Mouse (Mus musculus): ENCODE data around the gene Itgb6. TPM values are rescaled to one million over a fixed set of nuclear protein-coding genes. Genes with fewer than 3 reads are reported as not detected.
A peak's percentile ranks its signal among the peaks of the same experiment; 100 is the strongest.

Itgb6 gene
- total RNA-seq, 4 experiments from 2014 or later, result 15.8 to 33.5 (median 25.7) TPM

DNA sequence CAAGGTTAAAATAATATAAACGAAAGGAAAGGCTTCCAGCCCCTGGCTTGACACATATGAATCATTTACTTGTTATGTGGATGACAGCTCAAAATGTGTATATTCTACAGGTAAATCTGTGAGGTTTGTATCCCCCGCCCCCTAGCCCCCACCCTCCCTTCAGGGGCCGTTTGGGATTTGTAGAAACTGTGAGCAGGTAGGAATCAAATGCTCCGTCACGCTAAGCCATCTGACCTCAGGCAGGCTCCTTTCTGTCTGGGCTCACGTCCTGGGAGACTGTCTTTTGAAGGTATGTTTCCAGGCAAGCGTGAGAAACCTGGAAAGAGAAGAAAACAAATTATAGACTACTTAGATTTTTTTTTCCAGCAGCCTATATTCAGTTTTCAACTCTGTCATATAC, 48.0 kb downstream of the Itgb6 start:
- DNase-seq (ENCODE audit: low spot score in 2 of 2), result no peak

DNA sequence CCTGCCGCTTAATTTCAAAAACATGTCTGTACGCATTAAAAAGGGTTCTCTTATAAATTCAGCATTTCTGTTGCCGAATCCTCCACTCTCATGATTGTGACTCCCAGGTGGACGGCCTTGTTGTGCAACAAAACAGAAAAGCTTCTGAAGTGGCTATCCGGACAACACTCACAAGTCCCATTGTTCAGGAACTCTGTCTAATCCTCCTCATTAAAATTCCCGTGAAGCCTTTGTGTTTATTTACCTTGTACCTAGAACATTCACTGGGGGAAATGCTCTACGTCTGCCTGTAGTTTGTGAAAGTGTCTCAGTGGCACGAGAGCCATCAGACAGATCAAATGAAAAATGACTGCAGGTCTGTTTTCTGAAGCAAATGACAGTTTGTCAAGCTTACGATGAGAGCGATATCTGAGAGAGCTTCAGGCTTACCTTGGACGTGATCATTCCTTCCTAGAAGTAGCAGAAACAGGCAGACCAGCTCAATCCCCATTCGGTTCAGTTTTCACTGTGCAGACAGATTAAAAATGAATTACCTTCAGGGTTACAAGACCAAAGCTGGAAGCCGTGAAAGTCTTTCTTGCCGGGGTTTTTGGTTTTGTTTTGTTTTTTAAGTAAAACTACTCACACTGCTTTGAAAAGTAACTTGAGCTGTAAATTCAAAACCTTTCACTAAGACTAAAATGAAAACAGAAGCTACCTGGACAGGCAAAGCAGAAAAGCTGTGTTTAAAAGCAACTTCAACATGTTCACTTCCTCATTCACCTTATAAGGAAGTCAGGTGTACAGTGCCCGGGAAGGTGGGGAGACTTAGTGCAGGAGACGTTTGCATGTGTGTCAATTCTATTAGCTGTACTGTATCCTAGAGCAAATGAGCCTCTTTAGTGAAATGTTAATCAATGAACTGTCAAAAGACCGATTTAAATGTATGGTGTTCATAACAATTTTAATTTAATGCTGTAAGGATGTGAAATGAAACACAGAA, 49.2 kb downstream of the Itgb6 start:
- DNase-seq (ENCODE audit: low spot score in 2 of 2), result no peak

DNA sequence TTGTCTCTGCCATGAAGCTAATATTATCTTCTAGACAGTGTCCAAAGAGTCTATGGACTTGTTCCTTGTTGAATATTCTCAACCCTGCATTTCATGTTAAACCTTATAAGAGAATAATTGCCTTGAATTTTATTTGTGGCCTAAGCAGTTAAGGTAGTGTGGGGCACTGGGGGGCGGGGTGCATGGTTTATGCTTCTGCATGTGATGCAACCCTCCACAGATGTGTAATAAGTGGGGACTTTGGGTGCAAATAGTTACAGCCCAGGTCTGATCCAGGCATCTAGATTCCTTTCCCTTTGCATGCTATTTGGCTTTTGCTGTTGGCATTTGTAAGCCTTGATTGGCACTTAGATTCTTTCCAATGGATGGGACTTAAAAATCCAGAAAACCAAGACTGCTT, 51.2 kb downstream of the Itgb6 start:
- no peak for DNase-seq (ENCODE audit: low spot score in 2 of 2)

DNA sequence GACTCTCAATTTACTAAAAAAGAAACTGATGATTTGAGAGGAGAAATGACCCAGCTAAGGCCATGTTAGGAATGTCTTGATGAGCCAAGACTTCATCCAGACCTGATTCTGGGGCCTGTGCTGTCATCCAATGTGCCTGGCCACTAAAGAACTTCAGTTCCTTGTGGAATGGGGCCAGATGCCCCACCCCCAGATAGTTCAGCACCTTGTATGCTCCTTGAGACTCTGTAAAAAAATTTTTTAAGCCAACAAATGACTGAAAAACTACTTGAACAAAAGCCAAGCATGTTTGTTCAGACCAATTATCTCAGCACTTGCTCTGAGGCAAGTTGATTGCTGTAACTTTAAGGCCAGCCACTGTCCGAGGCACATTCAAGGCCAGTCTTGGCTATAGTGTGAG, 59.4 kb downstream of the Itgb6 start:
- DNase-seq (ENCODE audit: low spot score in 2 of 2), result no peak

DNA sequence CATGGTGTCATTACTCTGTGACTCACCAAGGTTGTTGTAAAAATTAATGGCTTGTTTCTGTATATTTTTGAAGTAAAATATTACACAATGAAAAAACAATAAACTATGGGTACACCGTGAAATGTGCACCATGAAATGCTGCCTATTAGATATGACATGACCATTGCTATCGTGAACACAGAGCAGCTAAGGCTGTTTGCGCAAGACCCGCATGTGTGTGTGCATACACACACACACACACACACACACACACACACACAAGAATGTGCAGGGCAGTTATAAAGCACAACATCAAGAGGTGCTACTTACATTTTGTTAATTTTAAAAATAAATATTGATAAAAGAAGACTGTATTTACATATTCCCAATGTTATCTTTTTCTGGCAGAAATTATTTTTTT, 62.5 kb downstream of the Itgb6 start:
- no peak for DNase-seq (ENCODE audit: low spot score in 2 of 2)

DNA sequence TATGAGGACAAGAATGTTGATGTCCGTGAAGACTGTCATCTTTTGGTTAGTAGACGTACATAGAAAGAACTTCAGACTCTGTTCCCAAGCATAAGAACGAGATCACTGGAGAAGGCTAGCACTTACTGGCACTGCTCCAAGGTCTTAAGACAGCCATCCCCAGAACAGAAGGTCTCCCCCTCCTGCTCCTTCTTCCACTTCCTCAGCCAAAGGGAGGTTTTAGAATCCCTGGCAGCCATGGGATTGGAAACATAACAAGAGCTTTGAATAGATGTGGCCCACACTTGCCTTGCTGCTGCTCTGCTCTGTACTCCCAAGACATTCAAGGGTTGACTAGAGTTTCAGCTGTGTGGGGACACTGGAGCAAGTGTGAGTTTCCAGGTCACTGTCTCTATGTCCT, 63.5 kb downstream of the Itgb6 start:
- no peak for DNase-seq (ENCODE audit: low spot score in 2 of 2)

DNA sequence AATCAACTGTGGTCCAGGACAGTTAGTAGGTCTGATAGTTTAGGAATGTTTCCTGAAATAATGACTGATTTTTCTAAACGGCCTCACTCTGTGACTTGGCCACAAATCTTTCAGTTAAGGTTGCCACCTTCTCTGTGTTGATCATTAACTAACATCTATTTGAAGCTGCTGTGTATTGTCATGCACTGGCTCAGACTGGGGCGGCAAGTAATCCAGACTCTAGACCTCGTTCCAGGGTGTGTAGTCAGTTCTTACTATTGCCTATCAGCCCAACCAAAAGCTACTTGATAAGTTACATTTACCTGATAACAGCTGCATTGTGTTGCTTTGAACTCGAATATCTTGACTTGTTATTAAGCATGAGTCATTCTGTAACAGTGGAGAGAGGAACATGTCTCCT, 67.6 kb downstream of the Itgb6 start:
- no peak for DNase-seq (ENCODE audit: low spot score in 2 of 2)

DNA sequence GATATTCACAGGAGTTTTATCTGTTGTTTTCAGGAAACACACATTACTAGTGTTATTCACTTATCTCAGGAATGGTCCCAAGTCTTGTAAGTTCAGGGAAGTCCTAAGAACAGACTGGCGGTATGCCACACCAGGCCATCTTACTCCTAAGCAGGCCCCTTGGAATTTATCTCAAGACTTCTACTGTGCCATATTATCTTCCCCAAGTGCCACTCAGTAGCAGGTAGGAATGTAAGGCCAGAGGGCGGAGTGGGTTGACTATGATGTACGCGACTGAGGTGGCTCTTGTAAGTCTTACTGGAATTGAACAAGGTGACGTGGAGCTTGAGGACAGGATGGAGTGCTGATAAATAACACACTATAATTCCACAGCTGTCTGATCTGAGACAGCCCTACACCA, 72.3 kb downstream of the Itgb6 start:
- DNase-seq (ENCODE audit: low spot score in 2 of 2), result no peak

DNA sequence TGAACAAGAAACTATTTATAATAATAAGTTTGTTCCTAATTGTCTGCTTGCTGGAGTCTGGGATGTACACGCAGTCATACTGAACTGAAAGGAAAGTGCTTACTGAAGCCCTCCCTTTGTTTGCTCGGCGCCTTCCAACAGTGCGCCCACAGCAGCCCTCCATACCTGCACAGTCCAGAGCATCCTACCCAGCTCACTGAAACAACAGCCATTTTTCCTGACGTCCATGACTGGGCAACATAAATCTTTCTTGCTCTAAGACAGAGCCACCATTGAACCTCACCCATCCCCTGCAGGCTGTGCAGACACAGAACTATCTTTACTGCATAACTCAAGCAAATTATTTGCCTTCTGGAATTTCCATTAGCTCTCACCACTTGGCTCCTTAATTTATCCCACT, 74.8 kb downstream of the Itgb6 start:
- DNase-seq (ENCODE audit: low spot score in 2 of 2), result no peak

DNA sequence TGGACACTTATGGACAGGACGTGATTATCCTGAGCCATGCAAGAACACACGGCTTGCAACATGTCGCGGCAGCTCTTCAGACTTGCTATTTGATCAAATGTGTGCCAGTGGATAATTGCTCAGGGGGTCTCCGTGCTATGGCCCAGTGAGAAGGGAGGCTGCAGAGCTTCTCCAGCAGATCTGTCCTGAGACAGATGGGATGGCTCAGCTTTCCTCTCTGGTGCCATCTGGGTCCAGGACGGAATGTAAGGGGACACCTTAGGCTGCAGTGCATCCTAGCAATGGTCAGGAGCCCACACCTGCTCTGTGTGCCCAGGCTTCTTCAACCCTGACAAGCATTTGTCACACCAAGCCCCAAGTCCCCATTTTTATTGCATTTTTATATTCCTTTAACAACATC, 75.9 kb downstream of the Itgb6 start:
- DNase-seq (ENCODE audit: low spot score in 2 of 2), result peak in 1 of 2 experiments; percentile 23

DNA sequence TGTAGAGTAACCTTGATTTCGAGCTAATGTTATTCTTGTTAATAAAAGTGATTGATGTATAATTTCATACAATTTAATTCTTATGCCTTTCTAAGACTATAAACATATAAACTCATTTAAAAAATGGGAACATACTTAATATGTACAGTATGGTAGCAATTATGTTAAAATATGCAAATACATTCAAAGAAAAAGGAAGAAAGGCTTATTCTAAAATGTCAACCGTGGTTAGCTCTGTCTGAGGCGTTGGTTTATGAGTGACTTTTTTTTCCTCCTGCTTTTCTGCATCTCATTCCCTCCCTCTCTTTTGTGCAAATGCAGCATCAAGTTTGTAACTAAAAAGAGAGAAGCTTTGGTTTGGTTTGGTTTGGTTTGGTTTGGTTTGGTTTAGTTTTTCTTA, 79.0 kb downstream of the Itgb6 start:
- no peak for DNase-seq (ENCODE audit: low spot score in 2 of 2)

DNA sequence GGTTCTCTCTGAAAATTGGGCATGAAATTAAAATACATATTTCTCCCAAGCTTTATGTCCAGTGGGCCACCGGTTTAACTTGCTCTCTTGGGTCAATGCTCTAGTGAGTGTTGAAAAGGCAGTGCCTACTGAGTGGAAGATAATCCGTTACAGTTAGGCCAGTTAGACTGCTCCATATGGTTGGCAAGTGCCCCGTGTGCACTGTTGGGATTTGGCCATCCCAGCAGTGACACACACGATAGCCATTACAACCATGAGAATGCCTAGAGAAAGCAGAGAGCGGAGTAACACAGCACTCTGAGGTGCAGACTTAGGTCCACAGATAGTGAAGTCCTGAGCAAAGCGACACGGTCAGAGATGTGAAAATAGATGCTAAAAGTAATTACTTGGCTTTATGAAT, 79.8 kb downstream of the Itgb6 start:
- no peak for DNase-seq (ENCODE audit: low spot score in 2 of 2)

DNA sequence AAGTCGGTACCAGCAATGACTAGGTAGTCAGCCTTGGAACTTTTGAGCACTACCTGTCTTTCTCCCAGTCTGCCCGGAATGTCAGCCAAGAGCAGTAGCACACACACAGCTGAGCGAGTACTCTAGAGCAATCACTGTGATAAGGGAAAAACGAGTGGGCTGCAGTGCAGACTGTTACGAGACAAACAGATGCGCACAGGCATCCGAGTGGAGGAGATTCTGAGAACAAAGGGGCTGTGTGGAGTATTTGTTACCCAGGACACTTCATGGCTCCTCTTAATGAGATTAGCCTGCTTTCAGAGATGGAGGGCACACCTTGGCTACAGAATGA, 82.1 kb downstream of the Itgb6 start:
- no peak for DNase-seq (ENCODE audit: low spot score in 2 of 2)

DNA sequence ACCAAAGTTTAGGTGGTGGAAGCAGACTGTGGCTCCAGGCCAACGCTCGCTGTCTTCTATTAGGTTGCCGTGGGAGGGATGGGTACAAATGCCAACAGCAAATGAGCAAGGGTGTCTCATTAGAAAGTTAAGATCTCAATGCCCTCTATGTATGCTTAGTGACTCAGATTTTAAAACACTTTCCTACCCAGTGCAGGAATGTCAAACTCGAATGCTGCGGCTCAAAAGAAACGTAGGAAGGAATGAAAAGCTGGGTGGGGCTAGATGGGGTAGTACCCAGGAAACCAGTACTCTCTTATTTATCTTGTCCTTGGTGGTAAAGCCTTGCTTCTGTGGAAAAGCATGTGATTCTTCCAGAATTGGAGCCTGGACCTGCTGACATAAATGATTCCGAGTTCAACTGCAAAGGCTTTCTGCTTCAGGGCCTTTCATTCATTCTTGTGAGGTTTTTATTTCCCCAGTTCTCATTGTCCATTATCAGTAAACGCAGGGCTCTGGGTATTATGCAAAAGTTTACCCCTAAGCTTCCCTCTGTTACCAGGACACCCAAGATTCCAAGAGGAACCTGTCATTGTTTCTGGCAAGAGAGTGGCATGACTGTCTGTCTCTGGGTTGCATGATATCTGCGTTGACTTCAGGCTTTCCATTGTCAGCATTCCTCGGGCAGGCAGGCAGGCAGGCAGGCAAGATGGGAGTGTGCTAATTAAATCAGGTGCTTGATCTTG, 82.7 kb downstream of the Itgb6 start:
- DNase-seq (ENCODE audit: low spot score in 2 of 2), result no peak

DNA sequence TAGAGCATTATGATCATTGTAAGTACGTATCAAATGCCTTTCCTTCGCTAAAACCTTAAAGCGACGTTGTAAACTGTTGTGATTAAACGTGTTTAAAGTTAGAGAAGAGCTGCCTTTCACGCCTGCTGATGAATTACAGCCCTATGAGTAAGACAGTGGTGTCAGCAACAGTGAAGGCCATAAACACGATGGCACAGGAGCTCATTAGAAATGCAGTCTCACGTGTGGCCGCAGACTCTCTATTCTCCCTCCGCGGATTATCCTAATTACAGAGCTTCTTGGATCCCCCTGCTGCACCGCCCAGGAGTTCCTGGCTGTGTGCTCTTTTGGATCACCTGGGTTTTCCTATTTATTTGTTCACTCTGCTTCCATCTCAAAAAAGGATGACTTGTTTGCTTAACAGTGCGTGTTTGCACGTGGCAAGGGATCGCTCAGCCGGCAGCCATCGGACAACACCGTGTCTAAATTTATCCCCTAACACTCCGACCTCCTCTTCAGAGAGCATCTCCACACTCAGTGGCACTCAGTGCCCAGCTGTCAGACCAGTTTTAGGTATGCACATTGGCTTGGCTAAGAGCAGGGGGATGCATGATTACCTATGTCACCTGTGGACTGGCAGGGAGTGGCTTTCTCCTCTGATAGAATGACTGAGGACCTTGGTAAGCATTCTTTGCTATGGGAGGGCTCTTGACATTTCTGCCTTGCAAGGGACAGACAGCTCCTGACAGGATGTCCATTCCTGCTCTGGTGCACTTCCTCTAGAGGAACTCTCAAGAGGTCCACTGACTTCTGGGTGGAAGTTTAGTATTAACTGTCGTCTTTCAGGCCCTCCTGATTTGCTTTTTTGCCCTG, 85.3 kb downstream of the Itgb6 start:
- DNase-seq (ENCODE audit: low spot score in 2 of 2), result no peak

DNA sequence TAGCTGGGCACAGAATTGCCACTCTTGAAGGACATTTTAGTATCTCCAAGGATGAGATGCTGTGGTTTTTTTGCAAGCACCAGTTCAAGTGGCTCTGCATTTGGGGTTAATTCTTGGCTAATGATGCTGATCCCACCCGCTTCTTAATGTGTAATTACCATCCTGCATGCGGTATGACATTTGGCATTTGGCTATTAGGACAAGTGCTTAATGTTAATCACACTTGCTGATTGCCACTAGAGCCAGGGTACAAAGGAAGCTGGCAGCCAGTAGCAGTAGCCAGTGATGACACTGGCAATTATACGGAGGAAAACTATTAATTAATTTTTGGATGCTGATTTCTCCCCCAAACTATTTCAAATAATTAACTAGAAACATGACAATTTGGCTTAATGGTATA, 86.0 kb downstream of the Itgb6 start:
- DNase-seq (ENCODE audit: low spot score in 2 of 2), result no peak

DNA sequence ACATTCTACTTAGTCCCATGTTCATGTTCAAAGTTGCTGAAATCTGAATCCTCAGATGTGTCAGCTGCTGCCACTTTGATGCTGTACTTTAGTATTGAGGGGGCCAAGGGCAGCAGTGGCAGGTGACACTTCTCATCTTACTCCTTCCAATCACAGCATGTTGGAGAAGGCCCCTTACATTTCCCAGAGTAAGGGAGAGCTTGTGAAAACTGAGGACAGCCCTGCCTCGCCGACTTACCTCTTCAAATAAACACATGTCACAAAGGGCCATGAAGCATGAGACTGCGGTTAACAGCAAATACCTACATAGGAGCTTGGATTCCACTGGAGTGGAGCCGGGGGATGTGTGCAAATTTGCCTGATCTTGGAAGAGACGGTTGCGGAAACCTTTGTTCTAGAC, 86.4 kb downstream of the Itgb6 start:
- no peak for DNase-seq (ENCODE audit: low spot score in 2 of 2)

DNA sequence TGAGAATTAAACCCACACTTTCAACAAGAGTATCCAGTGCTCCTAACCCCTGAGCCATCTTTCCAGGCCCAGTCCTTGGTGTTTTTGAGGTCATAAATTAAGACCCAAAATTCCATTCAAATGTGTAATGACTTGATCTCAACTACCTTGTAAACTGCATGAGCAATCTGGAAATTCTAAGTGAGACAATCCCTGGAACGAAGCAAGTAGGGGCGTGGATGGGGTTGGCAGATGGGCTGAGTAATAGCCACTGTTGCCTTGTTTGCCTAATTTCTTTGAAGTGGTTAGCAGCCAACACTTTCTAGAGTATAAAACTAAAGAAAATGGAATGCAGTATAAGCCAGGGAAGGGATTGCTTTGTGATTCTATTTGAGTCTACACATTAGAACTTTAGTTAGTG, 89.7 kb downstream of the Itgb6 start:
- DNase-seq (ENCODE audit: low spot score in 2 of 2), result no peak

DNA sequence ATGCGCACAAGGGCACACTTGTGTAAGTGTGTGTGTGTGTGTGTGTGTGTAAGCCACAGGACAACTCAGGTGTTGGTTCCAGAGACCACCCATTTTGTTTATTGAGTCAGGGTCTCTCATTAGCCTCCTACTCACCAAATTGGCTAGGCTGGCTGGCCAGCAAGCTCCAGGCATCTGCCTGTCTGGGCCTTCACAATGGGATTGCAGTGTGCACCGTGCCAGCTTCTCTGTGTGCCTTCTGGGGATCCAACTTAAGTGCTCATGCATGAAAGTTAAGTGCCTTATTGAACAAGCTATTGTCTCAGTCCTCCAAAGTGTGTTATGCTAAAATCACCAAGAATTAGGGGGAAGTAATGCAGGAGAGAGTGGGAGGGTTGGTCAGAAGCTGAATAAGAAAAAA, 92.1 kb downstream of the Itgb6 start:
- DNase-seq (ENCODE audit: low spot score in 2 of 2), result no peak

DNA sequence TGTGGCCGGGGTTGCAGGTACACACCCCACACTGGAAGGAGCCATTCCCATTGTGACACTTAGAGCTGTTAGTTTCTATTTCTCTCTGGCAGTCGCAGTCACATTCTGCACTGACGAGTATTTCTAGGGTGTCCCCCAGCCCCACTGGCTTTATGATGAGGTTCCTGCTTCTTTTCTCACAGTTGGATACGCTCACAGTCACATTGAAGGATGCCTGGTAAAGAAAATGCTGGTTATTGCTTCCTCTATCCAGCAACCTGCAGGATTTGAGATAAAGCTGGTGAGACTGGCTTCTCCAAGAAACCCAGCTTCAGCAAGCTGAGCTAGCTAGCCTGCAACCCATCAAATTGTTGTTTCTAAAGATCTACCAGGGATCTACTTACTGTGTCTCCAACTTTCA, 94.5 kb downstream of the Itgb6 start:
- no peak for DNase-seq (ENCODE audit: low spot score in 2 of 2)

DNA sequence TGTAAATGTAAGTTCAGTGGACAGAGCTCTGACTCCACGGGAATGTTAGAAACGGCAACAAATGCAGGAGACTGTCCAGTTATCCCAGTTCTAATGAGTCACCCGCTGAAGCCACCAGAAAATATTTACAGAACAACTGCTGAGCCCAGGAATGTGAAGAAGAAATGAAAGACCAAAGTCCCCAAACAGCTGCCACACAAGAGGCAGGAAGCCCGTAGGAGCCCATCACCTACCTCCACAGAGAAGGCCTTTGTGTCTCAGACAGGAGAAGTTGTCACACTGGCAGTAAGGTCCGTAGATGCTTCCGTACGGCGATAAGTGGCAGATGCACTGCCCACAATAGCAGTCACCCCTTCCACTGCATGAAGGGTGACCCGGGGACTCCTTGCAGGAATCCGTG, 94.9 kb downstream of the Itgb6 start:
- no peak for DNase-seq (ENCODE audit: low spot score in 2 of 2)

DNA sequence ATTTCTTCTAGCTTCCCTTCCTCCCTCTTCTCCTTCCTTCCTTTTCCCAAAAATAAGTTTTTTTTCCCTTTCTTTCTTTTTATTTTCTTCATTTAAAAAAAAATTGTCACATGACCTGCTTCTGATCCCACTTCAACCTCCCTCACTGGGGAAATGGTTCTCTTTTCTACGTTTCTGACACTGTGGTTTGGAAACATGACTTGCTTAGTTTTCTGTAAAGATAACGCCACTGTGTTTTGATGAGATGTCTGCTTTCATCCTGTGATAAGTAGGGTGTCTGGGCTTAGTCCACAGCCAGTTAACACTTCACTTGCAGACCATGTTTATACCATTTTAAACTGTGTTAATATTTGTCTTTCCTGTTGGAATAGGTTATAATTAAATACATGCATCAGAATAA, 96.7 kb downstream of the Itgb6 start:
- DNase-seq (ENCODE audit: low spot score in 2 of 2), result no peak

All from gastrocnemius, adult 8-10 months (tissue).